Mouse (Mus musculus) erythroblast, embryonic 14.5 days (primary cell): ENCODE results near the gene Cdca7l.

Experiments
- GATA1 ChIP-seq: IDR thresholded peaks from 2 replicates; pipeline ENCODE4 v1.6.1; 2012; ENCODE audit warnings: low read length, inconsistent platforms, mixed read lengths
- TAL1 ChIP-seq: IDR thresholded peaks from 3 replicates; pipeline ENCODE4 v1.6.1; 2012; ENCODE audit warnings: low read length, inconsistent platforms, mixed read lengths

DNA sequence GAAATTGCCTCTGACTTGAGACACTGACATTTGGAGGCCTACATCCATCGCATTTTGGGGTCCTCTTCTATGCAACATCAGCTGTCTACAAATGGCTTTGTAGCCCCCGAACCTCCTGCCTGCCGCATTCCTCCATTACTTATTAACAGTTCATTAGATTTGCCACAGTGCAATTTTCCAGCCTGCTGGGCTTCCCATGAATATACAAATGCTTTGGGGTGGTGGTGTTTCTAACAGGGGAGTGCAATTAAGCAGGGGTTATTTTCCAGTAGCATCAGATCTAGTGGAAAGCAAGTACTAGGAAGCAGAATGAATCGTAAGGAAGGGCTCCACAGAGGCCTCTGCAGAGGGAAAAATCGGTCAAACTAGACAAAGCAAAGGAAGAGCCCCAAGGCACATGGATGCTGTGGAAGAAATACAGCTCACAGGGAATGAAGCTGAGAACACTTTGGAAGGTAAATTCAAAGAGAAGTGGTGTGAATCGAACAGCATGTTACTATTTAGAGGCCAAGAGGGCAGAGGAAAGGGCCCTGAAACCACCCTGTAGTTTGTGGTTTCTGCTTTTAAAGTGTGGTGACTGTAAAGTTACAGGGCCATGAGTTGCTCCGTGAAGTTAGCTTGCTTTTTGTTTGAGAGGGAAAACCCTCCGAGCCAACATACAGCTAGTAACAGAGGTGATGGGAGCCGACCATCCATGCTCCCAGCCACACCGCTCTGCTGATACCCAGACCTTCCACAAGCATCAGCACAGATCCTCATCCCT, 111.9 kb downstream of the Cdca7l start:
- TF ChIP-seq GATA1 (no peak), TAL1 (no peak)
